Mouse (Mus musculus) cerebellum, adult 8-10 months (tissue): ENCODE measurements around the gene Gm20388.

ENCODE experiments used
- DNase-seq: peaks from one replicate; pipeline ENCODE4 v3.0.0; 2022

Gm20388 gene

DNA sequence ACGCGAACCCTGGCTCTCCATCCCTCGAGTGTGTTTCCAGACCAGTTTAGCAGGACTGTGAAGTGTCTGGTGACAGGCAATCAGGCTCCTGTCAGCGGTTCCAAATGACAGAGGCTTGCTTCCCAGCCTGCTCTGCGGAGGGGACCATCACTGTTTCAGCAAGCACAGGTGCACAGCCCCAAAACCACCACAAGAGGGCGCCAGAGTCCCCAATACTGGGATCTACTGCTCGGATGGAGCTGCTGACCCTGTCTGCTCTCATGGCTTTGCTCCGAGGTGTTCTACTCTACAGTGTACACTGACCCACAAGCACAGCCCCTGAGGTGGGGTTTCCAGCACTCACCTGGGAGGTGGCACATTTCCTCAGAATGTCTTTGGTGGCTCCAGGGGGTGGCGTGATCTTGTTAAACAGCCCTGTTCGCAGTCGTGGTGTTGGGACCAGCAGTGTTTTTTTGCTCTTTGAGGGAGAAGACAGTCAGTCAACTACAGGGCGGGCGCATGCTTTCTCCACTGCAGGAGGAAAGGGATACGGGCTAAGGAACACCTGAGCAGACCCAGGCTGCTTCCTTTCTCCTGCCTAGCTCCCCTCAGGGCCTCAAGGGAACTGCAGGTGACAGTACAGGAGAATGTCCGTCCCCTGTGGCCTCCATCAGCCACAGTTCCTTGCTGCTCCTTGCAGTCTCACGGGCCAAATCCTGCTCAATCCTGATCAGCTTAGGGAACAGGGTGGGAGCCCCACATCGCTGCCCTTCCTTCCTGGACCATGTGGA, 1193.6 kb downstream of the Gm20388 start:
- DNase-seq, result peak; percentile 70

DNA sequence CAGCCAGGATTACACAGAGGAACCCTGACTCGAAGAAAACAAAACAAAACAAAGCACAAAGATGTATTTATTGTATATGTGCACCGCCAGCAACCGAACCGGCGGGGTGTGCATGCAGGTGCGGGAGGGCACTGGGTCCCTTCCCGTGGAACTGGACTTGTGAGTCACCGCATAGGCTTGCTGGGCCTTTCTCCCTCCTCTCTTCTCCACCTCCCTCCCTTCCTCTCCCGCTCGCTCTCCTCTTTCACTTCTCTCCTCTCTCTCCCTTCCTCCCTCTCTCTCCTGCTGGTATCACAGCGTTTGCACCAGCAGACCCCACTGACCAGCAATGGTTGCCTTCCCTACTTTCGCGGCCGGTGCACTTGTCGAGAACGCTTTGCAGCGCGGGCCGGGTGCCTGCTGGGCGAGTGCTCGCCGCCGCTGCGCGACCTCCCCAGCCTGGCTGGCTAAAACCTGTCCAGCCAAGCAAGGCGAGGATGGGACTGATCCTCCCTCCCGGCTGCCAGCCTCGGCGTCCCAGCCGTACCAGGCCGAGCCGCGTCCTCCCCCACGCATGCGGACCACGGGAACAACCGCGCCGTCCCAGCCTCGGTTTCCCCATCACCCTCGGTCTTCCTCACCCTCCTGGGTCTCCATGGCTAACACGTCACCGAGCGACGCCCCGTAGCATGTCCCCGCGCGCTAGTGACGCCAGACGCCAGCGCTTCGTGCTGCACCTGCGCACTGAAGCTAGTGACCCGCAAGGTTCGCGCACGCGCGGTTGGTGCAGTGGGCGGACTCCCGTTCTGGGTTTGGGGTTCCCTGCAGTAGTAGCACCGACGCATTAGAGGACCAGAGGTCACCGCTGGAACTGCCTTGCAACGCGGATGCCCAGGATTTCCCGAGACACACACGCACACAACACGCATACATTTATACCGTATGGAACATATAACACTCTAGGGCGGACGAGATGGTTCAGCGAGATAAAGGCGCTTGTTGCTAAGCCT, 1197.3 kb downstream of the Gm20388 start, which contains the start of gene Mthfsd:
TSS of gene Mthfsd (minus strand) at position 725 of the 989 bp plus-strand sequence.
- DNase-seq, result peak; percentile 98

DNA sequence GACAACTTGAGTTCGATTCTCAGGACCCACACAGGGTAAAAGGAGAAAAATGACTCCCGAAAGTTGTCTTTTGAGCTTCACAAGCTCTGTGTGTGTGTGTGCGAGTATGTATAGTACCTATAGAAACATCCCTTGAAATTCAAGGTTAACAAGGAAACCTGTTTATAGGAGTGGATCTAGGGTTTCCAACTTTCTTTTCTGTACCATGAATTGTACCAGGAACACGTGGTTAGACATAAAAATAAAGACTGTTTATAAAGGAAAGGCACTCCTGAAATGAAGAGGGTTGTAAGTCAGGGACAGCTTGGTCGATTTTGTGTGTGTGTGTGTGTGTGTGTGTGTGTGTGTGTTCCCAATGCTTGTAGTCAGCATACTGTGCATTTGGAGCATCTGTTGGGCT, 1198.0 kb downstream of the Gm20388 start:
- DNase-seq, result no peak

DNA sequence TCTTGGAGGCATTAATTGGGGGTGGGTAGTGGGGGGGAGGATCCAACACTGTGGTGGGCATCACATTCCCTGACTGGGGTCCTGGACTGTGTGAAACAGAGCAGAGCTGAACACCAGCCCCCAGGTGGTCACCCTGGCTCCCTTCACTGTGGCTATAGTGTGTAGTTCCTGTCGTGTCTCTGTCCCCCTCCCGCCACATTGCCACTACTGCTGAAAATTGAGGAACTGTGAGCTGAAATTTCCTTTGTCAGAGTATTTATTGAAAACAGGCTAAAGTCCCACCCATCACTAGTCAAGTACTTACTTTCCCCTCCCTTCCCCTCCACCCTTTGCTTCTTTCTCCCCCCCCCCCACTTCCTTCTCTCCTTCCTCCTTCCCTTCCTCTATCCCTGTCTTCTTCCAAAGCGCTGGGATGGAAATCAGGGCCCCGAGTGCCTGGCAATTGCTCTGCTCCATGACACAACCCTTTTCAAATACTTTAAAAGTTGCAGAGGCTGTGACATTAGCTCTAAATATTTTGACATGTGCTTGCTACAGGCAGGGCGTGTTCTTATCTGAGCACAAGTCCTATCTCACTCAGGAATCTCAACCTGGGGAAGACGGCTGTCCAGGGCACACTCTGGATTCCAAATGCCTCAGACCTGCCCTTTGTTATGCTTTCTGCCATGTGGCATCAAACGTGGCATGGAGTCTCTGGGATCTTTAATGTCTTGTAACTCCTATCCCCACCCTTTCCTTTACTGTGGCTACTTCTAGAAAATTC, 1200.7 kb downstream of the Gm20388 start:
- DNase-seq, result no peak

DNA sequence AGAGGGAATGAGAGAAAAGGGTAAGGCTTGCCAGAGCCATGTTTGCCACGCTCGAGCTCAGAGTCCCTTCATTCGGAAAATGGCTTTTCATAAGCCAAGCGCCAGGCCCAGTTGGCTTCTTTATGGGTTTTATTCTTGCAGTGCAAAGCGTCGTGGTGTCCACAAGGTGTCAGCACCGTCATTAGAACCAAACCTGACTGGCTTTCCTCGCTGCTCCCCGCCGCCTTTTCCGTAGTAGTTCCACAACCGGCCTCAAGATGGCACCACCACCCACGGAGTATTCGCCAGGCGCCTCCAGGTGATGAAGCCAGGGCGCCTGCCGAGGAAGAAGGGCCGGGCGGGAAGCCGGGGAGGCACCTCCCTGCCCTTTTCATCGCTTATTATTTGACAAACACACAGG, 1202.6 kb downstream of the Gm20388 start:
- peak; percentile 99 for DNase-seq

DNA sequence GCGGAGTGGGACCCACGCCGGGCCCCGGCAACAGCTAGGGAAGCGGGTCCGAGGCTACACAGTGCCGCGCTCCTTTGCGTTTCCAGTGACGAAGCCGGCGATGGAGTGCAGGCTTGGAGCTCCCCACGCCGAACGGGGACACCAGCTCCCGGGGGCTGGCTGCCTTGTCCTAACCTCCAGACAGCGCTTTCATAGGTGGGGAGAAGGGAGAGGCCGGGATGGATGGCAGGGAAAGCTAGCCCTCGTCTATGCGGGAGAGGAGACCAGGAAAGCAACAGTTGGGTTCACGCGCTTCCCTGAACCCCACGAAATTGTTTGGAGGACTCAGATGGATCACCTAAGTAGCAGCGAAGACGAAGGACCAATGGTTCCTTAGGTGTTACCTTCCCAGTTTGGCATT, 1204.5 kb downstream of the Gm20388 start:
- DNase-seq, result no peak

DNA sequence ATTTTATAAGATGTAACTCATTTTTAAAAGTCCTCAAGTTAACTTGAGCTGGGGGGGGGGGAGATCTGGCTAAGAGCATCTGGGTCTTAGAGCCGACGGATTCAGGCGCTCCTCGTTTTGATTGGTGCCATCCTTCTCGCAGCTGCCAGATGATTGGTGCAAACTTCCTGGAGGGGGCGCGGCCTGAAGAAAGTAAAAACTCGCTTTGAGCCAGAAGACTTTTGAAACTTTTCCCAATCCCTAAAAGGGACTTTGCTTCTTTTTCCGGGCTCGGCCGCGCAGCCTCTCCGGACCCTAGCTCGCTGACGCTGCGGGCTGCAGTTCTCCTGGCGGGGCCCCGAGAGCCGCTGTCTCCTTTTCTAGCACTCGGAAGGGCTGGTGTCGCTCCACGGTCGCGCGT, 1205.3 kb downstream of the Gm20388 start, which contains the start of gene Foxc2:
TSS of gene Foxc2 (plus strand) at position 224 of the 400 bp plus-strand sequence.
- DNase-seq, result no peak

DNA sequence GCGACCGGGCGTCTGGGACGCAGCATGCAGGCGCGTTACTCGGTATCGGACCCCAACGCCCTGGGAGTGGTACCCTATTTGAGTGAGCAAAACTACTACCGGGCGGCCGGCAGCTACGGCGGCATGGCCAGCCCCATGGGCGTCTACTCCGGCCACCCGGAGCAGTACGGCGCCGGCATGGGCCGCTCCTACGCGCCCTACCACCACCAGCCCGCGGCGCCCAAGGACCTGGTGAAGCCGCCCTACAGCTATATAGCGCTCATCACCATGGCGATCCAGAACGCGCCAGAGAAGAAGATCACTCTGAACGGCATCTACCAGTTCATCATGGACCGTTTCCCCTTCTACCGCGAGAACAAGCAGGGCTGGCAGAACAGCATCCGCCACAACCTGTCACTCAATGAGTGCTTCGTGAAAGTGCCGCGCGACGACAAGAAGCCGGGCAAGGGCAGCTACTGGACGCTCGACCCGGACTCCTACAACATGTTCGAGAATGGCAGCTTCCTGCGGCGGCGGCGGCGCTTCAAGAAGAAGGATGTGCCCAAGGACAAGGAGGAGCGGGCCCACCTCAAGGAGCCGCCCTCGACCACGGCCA, 1206.0 kb downstream of the Gm20388 start:
- DNase-seq, result no peak

DNA sequence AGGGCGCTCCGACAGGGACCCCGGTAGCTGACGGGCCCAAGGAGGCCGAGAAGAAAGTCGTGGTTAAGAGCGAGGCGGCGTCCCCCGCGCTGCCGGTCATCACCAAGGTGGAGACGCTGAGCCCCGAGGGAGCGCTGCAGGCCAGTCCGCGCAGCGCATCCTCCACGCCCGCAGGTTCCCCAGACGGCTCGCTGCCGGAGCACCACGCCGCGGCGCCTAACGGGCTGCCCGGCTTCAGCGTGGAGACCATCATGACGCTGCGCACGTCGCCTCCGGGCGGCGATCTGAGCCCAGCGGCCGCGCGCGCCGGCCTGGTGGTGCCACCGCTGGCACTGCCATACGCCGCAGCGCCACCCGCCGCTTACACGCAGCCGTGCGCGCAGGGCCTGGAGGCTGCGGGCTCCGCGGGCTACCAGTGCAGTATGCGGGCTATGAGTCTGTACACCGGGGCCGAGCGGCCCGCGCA, 1206.6 kb downstream of the Gm20388 start:
- DNase-seq, result no peak

DNA sequence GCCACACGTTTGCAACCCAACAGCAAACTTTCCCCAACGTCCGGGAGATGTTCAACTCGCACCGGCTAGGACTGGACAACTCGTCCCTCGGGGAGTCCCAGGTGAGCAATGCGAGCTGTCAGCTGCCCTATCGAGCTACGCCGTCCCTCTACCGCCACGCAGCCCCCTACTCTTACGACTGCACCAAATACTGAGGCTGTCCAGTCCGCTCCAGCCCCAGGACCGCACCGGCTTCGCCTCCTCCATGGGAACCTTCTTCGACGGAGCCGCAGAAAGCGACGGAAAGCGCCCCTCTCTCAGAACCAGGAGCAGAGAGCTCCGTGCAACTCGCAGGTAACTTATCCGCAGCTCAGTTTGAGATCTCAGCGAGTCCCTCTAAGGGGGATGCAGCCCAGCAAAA, 1207.3 kb downstream of the Gm20388 start:
- DNase-seq, result no peak

DNA sequence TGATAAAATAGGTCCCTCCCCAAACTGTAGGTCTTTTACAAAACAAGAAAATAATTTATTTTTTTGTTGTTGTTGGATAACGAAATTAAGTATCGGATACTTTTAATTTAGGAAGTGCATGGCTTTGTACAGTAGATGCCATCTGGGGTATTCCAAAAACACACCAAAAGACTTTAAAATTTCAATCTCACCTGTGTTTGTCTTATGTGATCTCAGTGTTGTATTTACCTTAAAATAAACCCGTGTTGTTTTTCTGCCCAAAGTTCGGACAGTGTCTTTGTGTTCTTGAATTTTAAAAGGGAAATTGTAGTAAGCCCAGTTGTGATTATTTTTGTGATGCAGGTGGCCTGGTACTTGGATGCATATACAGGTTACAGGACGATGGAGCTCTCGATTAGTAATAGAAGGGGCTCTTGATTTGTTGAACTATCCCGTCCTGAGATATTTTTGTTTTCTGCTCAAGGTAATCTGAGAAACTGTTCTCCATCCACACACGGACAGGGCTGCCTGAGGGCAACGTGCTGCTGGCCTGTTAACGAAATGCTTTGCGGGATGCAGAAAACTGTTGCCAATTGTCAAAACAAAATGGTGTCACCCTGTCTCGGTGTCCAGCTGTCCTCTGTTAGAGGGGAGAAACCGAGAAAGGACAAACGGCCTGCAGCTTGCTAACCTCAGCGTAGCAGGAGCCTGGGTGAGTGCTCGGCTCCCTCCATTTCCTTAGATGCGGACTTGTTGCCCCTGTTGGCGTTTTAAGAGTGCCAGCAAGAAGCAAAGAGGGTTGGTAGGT, 1208.2 kb downstream of the Gm20388 start:
- DNase-seq, result no peak

DNA sequence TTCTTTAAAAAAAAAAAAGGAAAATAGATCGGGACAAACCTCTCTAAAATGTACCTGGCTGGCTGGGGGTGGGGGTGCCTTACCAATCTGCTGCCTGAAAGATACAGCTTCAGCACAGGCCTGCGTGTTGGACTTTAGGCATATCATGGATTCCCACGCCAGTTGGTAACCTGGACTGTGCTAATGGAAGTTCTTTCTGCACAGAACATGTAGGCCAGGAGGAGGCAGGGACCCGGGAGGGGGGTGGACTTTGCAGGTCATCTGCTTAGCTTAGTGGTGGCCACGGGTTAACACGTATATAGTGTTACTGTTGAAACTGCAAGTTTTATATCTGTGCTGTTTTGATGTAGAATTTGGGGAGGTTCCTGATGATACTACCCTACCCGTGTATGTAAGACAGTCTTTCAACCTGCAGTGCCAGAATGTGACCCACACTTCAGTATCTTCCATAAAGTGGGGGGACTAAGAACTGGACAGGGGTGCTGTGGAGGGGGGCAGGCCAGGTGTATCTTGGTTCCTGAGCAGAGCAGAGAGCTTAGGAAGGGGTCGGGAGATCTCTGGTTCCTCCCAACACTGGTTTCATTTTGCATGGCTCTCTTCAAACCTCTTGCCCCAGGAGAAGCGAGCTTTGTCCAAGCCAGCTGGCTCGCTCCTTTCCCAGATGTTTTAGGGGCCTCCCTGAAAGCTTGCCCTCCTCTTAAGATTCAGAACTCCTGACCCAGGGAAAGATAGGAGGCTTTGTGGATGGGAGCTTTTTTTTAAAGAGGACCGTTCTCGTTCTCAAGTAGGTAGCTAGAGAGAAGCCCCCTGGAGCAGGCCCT, 1209.2 kb downstream of the Gm20388 start:
- DNase-seq, result no peak

DNA sequence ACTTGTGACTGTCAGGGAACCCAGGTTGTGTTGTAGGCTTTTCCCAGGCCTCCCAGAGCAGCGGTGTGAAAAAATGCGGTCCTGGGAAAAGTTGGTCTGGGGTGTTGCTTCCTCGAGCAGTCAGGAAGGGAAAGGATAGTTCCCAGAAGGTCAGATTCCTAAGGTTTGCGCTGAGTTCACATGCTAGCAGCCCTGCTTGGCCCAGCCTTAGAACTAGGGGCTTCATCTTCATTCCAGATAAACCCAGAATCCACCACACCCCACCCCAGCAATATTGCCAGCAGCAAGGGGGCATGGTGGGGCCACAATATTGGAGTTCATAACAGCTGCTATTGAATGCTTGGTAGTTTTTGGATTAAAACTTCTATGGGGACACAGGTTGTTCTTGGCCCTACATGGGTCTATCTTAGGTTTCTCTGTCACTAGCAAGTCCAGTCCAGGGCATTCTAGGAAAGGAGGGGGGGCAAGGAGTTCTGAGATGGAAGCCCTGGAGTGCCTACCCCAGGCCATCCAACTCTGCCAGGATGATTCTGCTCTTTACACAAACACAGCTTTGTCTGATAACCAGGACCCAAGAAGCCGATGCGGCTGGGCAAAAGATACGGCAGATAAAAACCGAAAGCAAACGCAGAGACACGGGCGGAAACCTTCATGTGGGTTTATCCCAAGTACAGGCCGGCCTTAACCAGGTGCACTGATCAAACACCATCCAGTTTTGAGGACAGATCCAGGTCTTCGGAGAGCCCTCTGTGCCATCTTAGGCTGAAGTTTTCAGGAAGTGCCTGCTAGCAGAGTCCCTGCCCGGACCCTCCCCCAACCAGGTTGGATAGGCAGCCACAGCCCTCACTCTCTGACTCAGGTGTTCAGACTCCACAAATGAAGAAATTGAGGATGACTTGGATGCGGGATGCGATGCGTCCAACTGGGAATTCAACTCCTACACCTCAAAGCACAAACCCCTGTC, 1210.1 kb downstream of the Gm20388 start:
- DNase-seq, result no peak

DNA sequence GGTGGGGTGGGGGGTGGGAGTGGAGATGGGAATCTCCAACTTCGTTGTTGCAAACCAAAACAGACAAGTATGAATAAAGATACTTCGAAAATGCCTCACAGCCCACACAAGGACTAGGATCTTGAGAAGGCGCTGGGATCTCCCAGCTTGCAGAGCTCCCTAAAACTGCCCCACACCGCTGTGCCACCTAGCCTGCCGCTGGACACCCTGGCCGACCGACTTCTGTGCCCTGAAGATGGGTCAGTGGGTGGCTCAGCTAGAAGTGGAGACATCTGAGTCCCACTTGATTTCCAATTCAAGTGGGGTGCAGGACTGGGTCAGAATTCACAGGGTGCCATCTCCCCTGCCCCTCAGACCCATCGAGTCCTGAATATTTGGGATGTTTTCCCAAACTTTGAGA, 1211.1 kb downstream of the Gm20388 start:
- DNase-seq, result no peak

DNA sequence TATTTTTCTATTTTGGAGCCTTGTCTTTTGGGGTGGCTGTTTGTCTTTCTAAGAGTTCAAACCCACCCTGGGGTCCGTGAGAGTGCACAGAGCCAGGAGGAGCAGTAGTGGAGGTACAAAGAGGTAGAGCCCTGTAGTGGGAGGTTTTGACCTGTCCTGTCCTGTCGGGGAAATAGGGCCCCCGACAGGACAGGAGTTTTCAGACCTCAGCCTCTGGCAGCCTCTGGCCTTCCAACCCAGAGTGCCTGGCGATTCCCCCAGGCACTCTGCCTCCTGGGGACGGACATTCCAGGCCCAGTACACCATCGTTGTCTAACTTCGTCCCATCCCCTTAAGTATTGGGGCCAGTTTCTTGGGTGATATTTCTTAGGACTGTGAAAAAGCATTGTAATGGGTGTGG, 1211.7 kb downstream of the Gm20388 start:
- DNase-seq, result no peak

DNA sequence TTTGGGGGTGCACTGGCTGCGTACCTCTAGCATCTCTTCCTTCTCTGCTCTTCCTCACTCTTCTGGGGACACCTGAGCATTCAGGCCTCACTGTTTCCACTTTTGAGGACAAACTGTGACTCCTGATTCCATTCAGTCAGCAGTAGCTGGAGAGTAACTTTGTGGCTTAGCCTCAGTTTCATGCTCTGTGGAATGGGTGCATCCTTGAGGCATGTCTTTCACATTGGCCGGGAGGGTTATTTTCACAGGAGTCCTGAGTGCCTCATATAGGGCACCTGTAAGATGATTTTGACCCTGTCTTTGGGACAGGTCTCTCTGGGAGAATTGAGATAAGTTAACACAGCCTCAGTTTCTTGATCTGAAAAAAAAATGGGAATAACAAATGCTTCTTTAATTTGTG, 1212.5 kb downstream of the Gm20388 start:
- no peak for DNase-seq

DNA sequence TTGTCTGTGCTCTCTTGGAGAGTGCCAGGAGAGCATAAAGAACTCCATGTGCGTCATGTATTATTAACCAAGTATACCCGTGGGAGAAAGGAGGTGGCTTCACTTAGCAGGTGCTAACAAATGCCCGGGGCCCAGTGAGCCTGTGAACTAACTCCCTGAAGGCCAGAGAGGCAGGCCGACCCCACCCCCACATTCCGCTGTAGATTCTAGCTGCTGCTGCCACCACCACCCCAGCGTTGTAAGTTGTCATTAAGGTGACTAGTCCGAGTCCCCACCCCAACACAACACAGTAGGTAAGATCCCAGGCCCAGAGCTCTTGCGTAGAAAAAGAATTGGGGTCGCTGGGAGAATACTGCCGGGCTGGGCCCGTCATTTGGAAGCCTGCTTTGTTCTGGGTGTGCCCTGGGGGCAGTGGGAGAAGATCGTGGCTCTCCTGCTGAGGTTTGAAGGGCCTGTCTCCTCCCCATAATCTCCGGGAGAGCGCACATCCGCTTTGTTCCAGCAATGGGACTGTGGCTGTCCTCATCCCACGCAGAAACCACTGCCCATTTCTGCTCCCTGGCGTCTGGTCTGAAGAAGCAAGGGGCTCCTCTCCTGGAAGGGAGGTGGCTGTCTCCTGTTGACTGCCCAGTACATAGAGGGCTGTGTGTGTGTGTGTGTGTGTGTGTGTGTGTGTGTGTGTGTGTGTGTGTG, 1214.1 kb downstream of the Gm20388 start:
- DNase-seq, result no peak

DNA sequence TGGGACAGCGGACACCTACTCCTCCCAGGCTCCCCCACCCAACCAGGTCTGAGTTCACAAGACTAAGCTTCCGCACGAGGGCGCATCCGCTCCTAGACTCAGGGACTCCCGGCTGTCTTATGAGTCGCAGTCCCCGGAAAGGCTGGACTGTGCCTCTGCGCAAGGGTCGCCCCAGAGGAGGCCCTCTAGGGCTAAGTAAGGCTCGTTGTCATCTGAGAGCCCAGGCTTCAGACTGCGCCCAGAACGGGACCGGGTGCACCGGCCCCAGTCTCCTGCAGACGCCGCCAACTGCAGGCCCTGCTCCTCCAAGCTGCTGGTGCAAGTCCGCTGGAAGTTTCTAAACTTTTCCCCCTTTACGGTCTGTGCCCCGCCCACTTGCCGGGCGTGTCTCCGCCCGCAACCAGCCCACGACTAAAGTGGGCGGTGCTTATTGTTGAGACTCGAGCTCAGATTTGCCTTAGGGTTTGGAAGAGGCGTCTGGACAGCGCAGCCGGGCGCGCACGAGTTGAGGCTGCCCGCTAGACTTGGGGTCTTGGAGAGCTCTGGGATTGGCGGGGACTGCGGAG, 1214.8 kb downstream of the Gm20388 start:
- no peak for DNase-seq
